Mouse (Mus musculus): ENCODE measurements around the gene Hist1h3f.

- TF ChIP-seq POLR2A (IDR thresholded peaks at IDR 0.05; ENCODE audit: extremely low read depth, insufficient read depth, low read length) (no peak), CTCF (IDR thresholded peaks at IDR 0.05; ENCODE audit: extremely low read depth, insufficient read depth, low read length) (no peak)
These were observed 13.1 kb downstream of the Hist1h3f start for GRCm38 (mm10) chr13:23556906-23557305.

All from cortical plate, adult 2 months (tissue).